Mouse (Mus musculus) MEL (cell line): Measurements from ENCODE around the gene Atxn2.

Source experiments
- CTCF ChIP-seq, 3 experiments: IDR thresholded peaks in 2 of 3; conservative IDR thresholded peaks in 1 of 3; 2 replicates each; pipeline ENCODE4 v1.5.1; 2011 to 2012; ENCODE audit warnings: low read length in 3 of 3, low read depth in 2 of 3, mild to moderate bottlenecking in 2 of 3, improper control_type of control experiment in 1 of 3, inconsistent platforms in 1 of 3, mixed read lengths in 1 of 3, moderate library complexity in 1 of 3; ENCODE audit not compliant: control insufficient read depth in 1 of 3, insufficient read depth in 1 of 3, poor library complexity in 1 of 3, severe bottlenecking in 1 of 3
- SMC3 ChIP-seq: IDR thresholded peaks from 2 replicates; pipeline ENCODE4 v1.6.1; 2011; ENCODE audit warnings: low read depth, low read length, improper control_type of control experiment

DNA sequence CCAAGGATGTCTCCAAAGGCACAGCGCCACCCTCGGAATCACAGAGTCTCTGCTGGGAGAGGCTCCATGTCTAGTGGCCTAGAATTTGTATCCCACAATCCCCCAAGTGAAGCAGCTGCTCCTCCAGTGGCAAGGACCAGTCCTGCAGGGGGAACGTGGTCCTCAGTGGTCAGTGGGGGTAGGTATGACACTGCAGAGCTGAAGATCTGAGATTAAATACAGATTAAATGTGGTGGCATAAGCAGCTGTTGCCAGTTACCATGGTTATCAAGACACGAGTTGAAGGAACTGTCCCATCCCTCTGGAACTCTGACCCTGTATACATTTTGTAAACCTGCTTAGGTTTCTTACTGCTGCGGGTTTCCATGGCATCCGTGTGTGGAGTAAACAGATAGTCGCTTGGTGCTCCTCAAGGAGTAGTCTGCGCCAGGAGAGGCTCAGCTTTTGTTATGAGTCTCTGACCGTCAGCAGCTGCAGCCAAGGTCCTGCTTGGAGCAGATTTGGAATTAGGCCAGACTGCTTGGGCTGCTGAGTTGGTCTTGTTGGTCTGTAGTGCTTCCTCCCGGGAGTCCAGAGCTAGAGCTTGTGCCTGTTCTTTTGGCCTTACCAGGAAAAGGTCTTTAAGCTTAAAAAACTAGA, 72.8 kb downstream of the Atxn2 start:
- no peak for TF ChIP-seq SMC3
- no peak for TF ChIP-seq CTCF (IDR thresholded peaks at IDR 0.05 in 2 of 3, conservative IDR thresholded peaks at IDR 0.05 in 1 of 3; ENCODE audit: control insufficient read depth in 1 of 3, insufficient read depth in 1 of 3, low read depth in 2 of 3, low read length in 3 of 3, poor library complexity in 1 of 3, severe bottlenecking in 1 of 3)
